Mouse (Mus musculus) lung, adult 2 months (tissue): Measurements from ENCODE around the gene Trp73.

Source experiments
- CTCF ChIP-seq: fragments of 200-500 bp; IDR thresholded peaks from 2 replicates; pipeline ENCODE4 v1.5.1; 2011; ENCODE audit warnings: mild to moderate bottlenecking, low read length, control low read depth; ENCODE audit not compliant: insufficient read depth
- POLR2A ChIP-seq: fragments of 200-500 bp; IDR thresholded peaks from 2 replicates; pipeline ENCODE4 v1.6.1; 2011; ENCODE audit warnings: low read depth, mild to moderate bottlenecking, control low read depth, low read length, borderline replicate concordance; ENCODE audit errors: extremely low read depth

DNA sequence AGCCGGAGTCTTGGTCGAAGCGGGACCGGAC lies at the start of gene Trp73:
- TF ChIP-seq CTCF (no peak), POLR2A (no peak)
